Comparison of ENCODE assay signal across 9 mouse cellular contexts in genomic region chr14:32228996-32229395, GRCm38 (mm10). TPM values are rescaled to one million over a fixed set of nuclear protein-coding genes. Genes with fewer than 3 reads are reported as not detected.
DNase-seq lines count a peak whose midpoint lies in the region; ATAC-seq lines count a peak whose summit lies in the region.
"Had no signal": no experiment of that assay in that cellular context is flagged by ENCODE, and none has a peak within 500 bp of the region (broad histone marks: within the 10 kb centered on the region; RNA-seq: fewer than 3 reads in every experiment).

No protein-coding gene starts in this region.

- 3% methylated on average over 2 of the region's 2 CpGs for WGBS in hindbrain, embryonic 10.5 days
- whole genome bisulfite sequencing in hindbrain, embryonic 12.5 days: under 1% methylated on average over 2 of the region's 2 CpGs
- 0% methylated on average over 2 of the region's 2 CpGs for WGBS in embryonic facial prominence, embryonic 11.5 days
- WGBS in neural tube, embryonic 11.5 days: 0% methylated on average over 2 of the region's 2 CpGs

- H3K9me3 ChIP-seq in hindbrain, embryonic 10.5 days: no peaks in the 10 kb centered on the region
- H3K9me3 ChIP-seq in hindbrain, embryonic 12.5 days (replicated peaks): no peaks in the 10 kb centered on the region
- H3K9me3 ChIP-seq in embryonic facial prominence, embryonic 11.5 days (replicated peaks; ENCODE audit: control insufficient read depth, low read length): no peaks in the 10 kb centered on the region
- no peaks in the 10 kb centered on the region for H3K9me3 ChIP-seq in neural tube, embryonic 11.5 days (ENCODE audit: control insufficient read depth, low read length)
- H3K9me3 ChIP-seq: limb, embryonic 12.5 days had no signal

- DNase-seq in hindbrain, embryonic 10.5 days (ENCODE audit: low spot score): peak; percentile 18
- DNase-seq in CD4-positive helper T cell, adult 2 months (ENCODE audit: low read depth, low spot score): peak; percentile 41
- peak; percentile 48 to 65 for DNase-seq in adrenal gland, adult 18-20 months (ENCODE audit: low spot score in 2 of 2)
- peak; percentile 81 for DNase-seq in embryonic facial prominence, embryonic 11.5 days (ENCODE audit: low spot score)
- peak; percentile 16 to 37 for DNase-seq in layer of hippocampus, postnatal 36 days
- peak; percentile 66 for DNase-seq in neural tube, embryonic 11.5 days (ENCODE audit: low spot score)
- no peak for DNase-seq in yolk sac, embryonic 10.5 days (ENCODE audit: low spot score)

- H3K4me1 ChIP-seq in hindbrain, embryonic 10.5 days (replicated peaks): no peaks in the 10 kb centered on the region
- no peaks in the 10 kb centered on the region for H3K4me1 ChIP-seq in hindbrain, embryonic 12.5 days
- H3K4me1 ChIP-seq in embryonic facial prominence, embryonic 11.5 days (ENCODE audit: control insufficient read depth, insufficient read depth, low read length): no peaks in the 10 kb centered on the region
- no peaks in the 10 kb centered on the region for H3K4me1 ChIP-seq in neural tube, embryonic 11.5 days (ENCODE audit: control insufficient read depth, insufficient read depth, low read length)
- H3K4me1 ChIP-seq: limb, embryonic 12.5 days had no signal

- no peaks in the 10 kb centered on the region for H3K27me3 ChIP-seq in hindbrain, embryonic 10.5 days (ENCODE audit: insufficient read depth, poor library complexity, severe bottlenecking)
- H3K27me3 ChIP-seq in hindbrain, embryonic 12.5 days: no peaks in the 10 kb centered on the region
- no peaks in the 10 kb centered on the region for H3K27me3 ChIP-seq in embryonic facial prominence, embryonic 11.5 days (ENCODE audit: control insufficient read depth, insufficient read depth, low read length)
- H3K27me3 ChIP-seq in neural tube, embryonic 11.5 days (ENCODE audit: control insufficient read depth, insufficient read depth, low read length): no peaks in the 10 kb centered on the region
- H3K27me3 ChIP-seq: limb, embryonic 12.5 days had no signal

- H3K36me3 ChIP-seq in hindbrain, embryonic 10.5 days: peaks cover 24% of the 10 kb centered on the region
- peaks cover 10% of the 10 kb centered on the region; the same call in 1 of the 2 replicates for H3K36me3 ChIP-seq in hindbrain, embryonic 12.5 days
- H3K36me3 ChIP-seq in embryonic facial prominence, embryonic 11.5 days (replicated peaks; ENCODE audit: control insufficient read depth, insufficient read depth, low read depth, low read length): no peaks in the 10 kb centered on the region
- H3K36me3 ChIP-seq in neural tube, embryonic 11.5 days (ENCODE audit: control insufficient read depth, insufficient read depth, low read length): no peaks in the 10 kb centered on the region

- H3K27ac ChIP-seq in hindbrain, embryonic 10.5 days: no peak overlapping the region
- no peak overlapping the region for H3K27ac ChIP-seq in hindbrain, embryonic 12.5 days
- H3K27ac ChIP-seq in embryonic facial prominence, embryonic 11.5 days (replicated peaks; ENCODE audit: low read depth, low read length): no peak overlapping the region
- H3K27ac ChIP-seq in neural tube, embryonic 11.5 days (ENCODE audit: low read depth, low read length): no peak overlapping the region
- H3K27ac ChIP-seq: limb, embryonic 12.5 days had no signal

- no peak overlapping the region for H3K9ac ChIP-seq in hindbrain, embryonic 12.5 days
- H3K9ac ChIP-seq in embryonic facial prominence, embryonic 11.5 days (replicated peaks; ENCODE audit: low read length): no peak overlapping the region
- no peak overlapping the region for H3K9ac ChIP-seq in neural tube, embryonic 11.5 days (ENCODE audit: low read length)
- H3K9ac ChIP-seq: limb, embryonic 12.5 days had no signal

- no peak overlapping the region for H3K4me2 ChIP-seq in hindbrain, embryonic 12.5 days (replicated peaks)
- no peak overlapping the region for H3K4me2 ChIP-seq in embryonic facial prominence, embryonic 11.5 days (ENCODE audit: low read depth, low read length)
- H3K4me2 ChIP-seq in neural tube, embryonic 11.5 days (ENCODE audit: low read depth): no peak overlapping the region
- H3K4me2 ChIP-seq: limb, embryonic 12.5 days had no signal

- H3K4me3 ChIP-seq in hindbrain, embryonic 10.5 days: no peak overlapping the region
- H3K4me3 ChIP-seq in hindbrain, embryonic 12.5 days: no peak overlapping the region
- no peak overlapping the region for H3K4me3 ChIP-seq in embryonic facial prominence, embryonic 11.5 days (ENCODE audit: low read depth, low read length)
- H3K4me3 ChIP-seq in neural tube, embryonic 11.5 days (ENCODE audit: low read depth, low read length): no peak overlapping the region
- H3K4me3 ChIP-seq: limb, embryonic 12.5 days had no signal

- ATAC-seq in hindbrain, embryonic 12.5 days (ENCODE audit: low FRiP score): no peak
- ATAC-seq in embryonic facial prominence, embryonic 11.5 days (replicated peaks; ENCODE audit: insufficient number of reproducible peaks, low FRiP score, low TSS enrichment, low read depth): no peak
- ATAC-seq in neural tube, embryonic 11.5 days (ENCODE audit: insufficient read depth, low FRiP score, low TSS enrichment): no peak

RNA-seq across cellular contexts. Expression of gene Parg, which starts 27.2 kb away (rescaled TPM):
- 40.6 and 50.0 TPM in 2 replicates for polyA plus RNA-seq in hindbrain, embryonic 10.5 days (2016; fragmentation: Nextera tagmentation; extraction: Ambion mirVana)
- 57.7 and 66.5 TPM in 2 replicates for polyA plus RNA-seq in hindbrain, embryonic 12.5 days (2016; fragmentation: Nextera tagmentation; extraction: Ambion mirVana)
- total RNA-seq in adrenal gland, adult 18-20 months (2021): 10 to 100 TPM; 42.0 to 68.8 TPM
- polyA plus RNA-seq in embryonic facial prominence, embryonic 11.5 days (2014; fragmentation: Nextera tagmentation; extraction: Ambion mirVana): 74.2 and 81.7 TPM in 2 replicates
- total RNA-seq in layer of hippocampus, postnatal 36 days (2021): 10 to 100 TPM; 43.0 to 49.8 TPM
- polyA plus RNA-seq in neural tube, embryonic 11.5 days (2014; fragmentation: Nextera tagmentation; extraction: Ambion mirVana): 65.4 and 69.5 TPM in 2 replicates

RNA-seq across cellular contexts. Expression of gene Timm23, which starts 27.3 kb away (rescaled TPM):
- 302 and 327 TPM in 2 replicates for polyA plus RNA-seq in hindbrain, embryonic 10.5 days (2016; fragmentation: Nextera tagmentation; extraction: Ambion mirVana)
- polyA plus RNA-seq in hindbrain, embryonic 12.5 days (2016; fragmentation: Nextera tagmentation; extraction: Ambion mirVana): 196 and 201 TPM in 2 replicates
- 100 to 1,000 TPM; 145 to 155 TPM for total RNA-seq in adrenal gland, adult 18-20 months (2021)
- 315 and 318 TPM in 2 replicates for polyA plus RNA-seq in embryonic facial prominence, embryonic 11.5 days (2014; fragmentation: Nextera tagmentation; extraction: Ambion mirVana)
- 10 to 100 TPM; 71.3 to 81.9 TPM for total RNA-seq in layer of hippocampus, postnatal 36 days (2021)
- 303 and 304 TPM in 2 replicates for polyA plus RNA-seq in neural tube, embryonic 11.5 days (2014; fragmentation: Nextera tagmentation; extraction: Ambion mirVana)
